Mouse (Mus musculus) embryonic facial prominence, embryonic 12.5 days (tissue): ENCODE results near the gene Nxpe4. TPM values are rescaled to one million over a fixed set of nuclear protein-coding genes. Genes with fewer than 3 reads are reported as not detected.
"Not testable (repeated sequence)": the region's sequence is repeated elsewhere in the genome, so short reads cannot be mapped to it uniquely, and the experiment has no call there.

Experiments
- ATAC-seq: fragments of 200-750 bp; cut with Nextera tagmentation; 2 replicates; pipeline ENCODE4 v1.8.0; 2017; ENCODE audit not compliant: insufficient number of reproducible peaks, insufficient read depth, low FRiP score, low TSS enrichment
- H3K27ac ChIP-seq: fragments of 300-500 bp; sonication (generic); 2 replicates; pipeline ENCODE4 v1.5.1; 2016; ENCODE audit warnings: mild to moderate bottlenecking
- H3K27me3 ChIP-seq: fragments of 300-500 bp; sonication (generic); 2 replicates; pipeline ENCODE4 v1.6.1; 2016; ENCODE audit warnings: mild to moderate bottlenecking, moderate library complexity
- H3K36me3 ChIP-seq: fragments of 300-500 bp; sonication (generic); 2 replicates; pipeline ENCODE4 v1.6.1; 2016; ENCODE audit warnings: mild to moderate bottlenecking
- H3K4me1 ChIP-seq: fragments of 300-500 bp; sonication (generic); 2 replicates; pipeline ENCODE4 v1.6.1; 2016
- H3K4me2 ChIP-seq: fragments of 300-500 bp; sonication (generic); replicated peaks from 2 replicates; pipeline ENCODE4 v1.6.1; 2016; ENCODE audit warnings: mild to moderate bottlenecking, moderate library complexity
- H3K4me3 ChIP-seq: fragments of 300-500 bp; sonication (generic); 2 replicates; pipeline ENCODE4 v1.5.1; 2016; ENCODE audit warnings: mild to moderate bottlenecking
- H3K9ac ChIP-seq: fragments of 300-500 bp; sonication (generic); 2 replicates; pipeline ENCODE4 v1.6.1; 2016; ENCODE audit warnings: mild to moderate bottlenecking, moderate library complexity
- H3K9me3 ChIP-seq: fragments of 300-500 bp; sonication (generic); 2 replicates; pipeline ENCODE4 v1.6.1; 2016; ENCODE audit warnings: mild to moderate bottlenecking, moderate library complexity
- WGBS: fragments of 180-500 bp; shearing (Covaris S2); methylation state at CpG from one replicate; pipeline ENCODE4 v1.1.7; 2016; 5-methylcytosine and 5-hydroxymethylcytosine counted together
- polyA plus RNA-seq: library from polyadenylated mRNA; unstranded; fragments of >200 nt; fragmentation: Nextera tagmentation; extraction: Ambion mirVana; gene quantifications from 2 replicates; pipeline ENCODE4 v1.2.1, GENCODE M21; 2016

The Nxpe4 gene
- polyA plus RNA-seq, 1 experiment from 2014 or later: 7.9 TPM

DNA sequence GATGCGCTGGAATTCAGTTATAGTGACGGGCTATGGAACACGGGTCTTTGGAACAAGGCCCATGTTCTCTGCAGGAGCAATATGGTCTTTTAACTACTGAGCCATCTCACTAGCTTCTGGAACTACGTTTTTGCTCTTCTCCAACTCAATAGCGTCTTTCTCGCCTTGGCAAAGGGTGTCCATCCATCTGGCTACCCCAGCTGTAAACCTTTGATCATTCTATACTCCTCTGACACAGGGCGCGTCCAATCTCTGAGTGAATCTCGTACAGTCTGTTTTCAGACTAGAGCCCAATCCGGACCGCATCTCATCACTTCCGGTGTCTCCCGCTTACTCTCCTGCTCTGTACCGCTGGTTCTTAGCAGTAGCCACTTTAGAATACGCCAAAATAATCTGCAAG is 115.0 kb downstream of the Nxpe4 start:
- Histone ChIP-seq H3K36me3 (no peaks in the 10 kb centered on the region), H3K4me3 (no peak overlapping the region), H3K9me3 (no peaks in the 10 kb centered on the region), H3K27me3 (no peaks in the 10 kb centered on the region), H3K4me1 (no peaks in the 10 kb centered on the region), H3K27ac (no peak overlapping the region), H3K4me2 (no peak overlapping the region), H3K9ac (no peak overlapping the region)
- WGBS: 89% methylated on average over 15 of the region's 15 CpGs
- ATAC-seq: no peak

DNA sequence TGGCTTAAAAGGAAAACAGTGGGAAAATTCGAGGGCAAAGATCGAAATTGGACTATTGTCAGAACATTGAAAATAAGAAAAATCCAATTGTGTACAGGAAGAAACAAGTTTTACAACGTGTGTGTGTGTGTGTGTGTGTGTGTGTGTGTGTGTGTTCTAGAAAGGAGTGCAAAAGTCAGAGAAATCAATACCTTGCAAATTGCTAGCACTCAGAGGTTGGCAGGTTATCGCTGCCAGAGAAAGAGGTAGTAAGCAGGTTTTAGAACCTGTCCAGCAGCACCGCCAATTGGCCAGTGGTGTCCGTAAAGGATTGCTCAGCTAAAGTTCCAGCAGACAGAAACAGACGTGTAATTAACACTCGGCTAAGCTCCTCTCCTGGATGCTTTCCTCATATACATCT is 122.4 kb downstream of the Nxpe4 start:
- H3K4me1 ChIP-seq: no peaks in the 10 kb centered on the region
- no peak overlapping the region for H3K9ac ChIP-seq
- H3K27me3 ChIP-seq: no peaks in the 10 kb centered on the region
- H3K36me3 ChIP-seq: no peaks in the 10 kb centered on the region
- H3K27ac ChIP-seq: no peak overlapping the region
- no peak for ATAC-seq
- no peak overlapping the region for H3K4me2 ChIP-seq
- WGBS: 82% methylated on average over 8 of the region's 8 CpGs
- no peaks in the 10 kb centered on the region for H3K9me3 ChIP-seq
- H3K4me3 ChIP-seq: no peak overlapping the region

DNA sequence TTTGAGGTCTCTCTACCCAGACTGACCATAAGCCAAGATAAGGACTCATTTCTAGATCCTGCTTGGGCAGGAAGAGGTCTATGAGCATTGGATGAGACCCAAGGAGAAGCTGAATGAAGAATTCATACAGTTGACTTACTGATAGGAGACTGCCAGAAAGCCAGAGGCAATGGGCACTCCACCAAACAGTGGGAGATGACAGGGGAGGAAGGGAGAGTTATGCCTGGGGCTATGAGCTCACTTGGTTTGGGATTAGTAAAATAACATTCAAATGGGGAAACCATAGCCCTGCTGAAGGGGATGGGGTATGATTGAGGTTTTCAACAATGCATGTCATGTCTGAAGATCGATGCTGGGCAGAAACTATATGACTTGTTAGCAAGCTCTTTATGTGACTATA is 128.5 kb downstream of the Nxpe4 start:
- no peak for ATAC-seq
- Histone ChIP-seq H3K27ac (no peak overlapping the region), H3K36me3 (no peaks in the 10 kb centered on the region), H3K9ac (no peak overlapping the region), H3K27me3 (no peaks in the 10 kb centered on the region), H3K4me1 (no peaks in the 10 kb centered on the region), H3K4me3 (no peak overlapping the region), H3K4me2 (no peak overlapping the region), H3K9me3 (no peaks in the 10 kb centered on the region)
- WGBS: 89% methylated on average over 1 of the region's 1 CpGs

DNA sequence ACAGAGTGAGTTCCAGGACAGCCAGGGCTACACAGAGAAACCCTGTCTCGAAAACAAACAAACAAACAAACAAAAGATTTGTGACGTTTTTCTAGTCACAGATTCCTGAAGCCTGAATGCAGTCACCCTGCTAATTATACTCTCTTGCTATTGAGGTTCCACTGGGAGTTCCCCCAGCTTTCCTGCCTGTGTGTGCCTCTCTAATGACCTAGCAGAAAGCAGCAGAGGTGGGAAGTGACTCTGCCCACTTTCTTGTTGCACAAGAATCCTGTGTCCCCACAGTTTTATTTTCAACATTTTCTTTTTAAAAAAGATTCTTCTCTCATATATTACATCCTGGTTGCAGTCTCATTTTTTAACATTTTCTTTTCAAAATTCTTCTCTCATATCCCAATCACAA is 132.9 kb downstream of the Nxpe4 start:
- Histone ChIP-seq H3K4me1 (no peaks in the 10 kb centered on the region), H3K4me2 (no peak overlapping the region), H3K9me3 (no peaks in the 10 kb centered on the region), H3K4me3 (no peak overlapping the region), H3K27me3 (no peaks in the 10 kb centered on the region), H3K9ac (no peak overlapping the region), H3K27ac (no peak overlapping the region), H3K36me3 (no peaks in the 10 kb centered on the region)
- WGBS: 75% methylated on average over 2 of the region's 2 CpGs
- no peak for ATAC-seq

DNA sequence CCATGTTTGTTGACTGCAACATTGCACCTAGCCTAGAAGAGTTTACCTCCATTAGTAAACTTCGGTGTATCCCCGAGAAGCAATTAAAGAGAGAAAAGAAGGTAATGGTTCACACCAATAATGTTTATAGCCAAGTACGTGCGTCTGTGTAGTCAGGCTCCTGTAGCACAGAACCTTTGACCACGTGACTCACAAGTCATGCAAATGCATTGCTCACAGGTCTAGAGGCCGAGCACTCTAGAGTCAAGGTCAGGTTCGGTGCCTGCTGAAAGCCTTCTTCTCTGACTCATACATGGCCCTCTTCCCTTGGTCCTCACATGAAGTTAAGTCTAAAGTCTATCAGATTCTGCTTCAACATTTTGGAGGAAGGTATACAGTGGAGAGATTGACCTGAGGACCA is 137.2 kb downstream of the Nxpe4 start:
- ATAC-seq: no peak
- Histone ChIP-seq H3K4me3 (no peak overlapping the region), H3K9me3 (no peaks in the 10 kb centered on the region), H3K4me1 (no peaks in the 10 kb centered on the region), H3K4me2 (no peak overlapping the region), H3K36me3 (no peaks in the 10 kb centered on the region), H3K27ac (no peak overlapping the region), H3K9ac (no peak overlapping the region), H3K27me3 (no peaks in the 10 kb centered on the region)
- 90% methylated on average over 7 of the region's 7 CpGs for WGBS

DNA sequence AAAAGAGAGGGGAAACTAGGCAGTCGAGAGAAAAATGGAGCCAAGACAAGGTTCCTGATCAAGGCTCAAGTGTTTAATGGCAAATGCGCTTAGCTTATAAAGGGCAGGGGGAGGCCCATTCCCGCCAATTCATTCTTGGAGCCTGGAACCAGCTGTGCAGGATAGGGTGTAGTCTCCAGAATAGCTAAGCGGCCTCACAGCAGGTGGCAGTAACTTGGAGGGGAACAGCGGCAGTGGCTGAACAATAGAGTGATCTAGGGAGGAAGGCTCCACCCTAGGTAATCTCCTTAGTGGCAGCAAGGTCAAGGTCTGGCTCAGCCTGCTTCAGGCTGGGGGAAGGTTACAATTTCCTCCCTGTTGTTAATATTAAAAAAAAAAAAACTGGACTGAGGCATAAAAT is 141.7 kb downstream of the Nxpe4 start:
- H3K9me3 ChIP-seq, H3K9ac ChIP-seq, ATAC-seq, H3K4me2 ChIP-seq, H3K27me3 ChIP-seq, H3K4me1 ChIP-seq, H3K4me3 ChIP-seq, H3K27ac ChIP-seq, H3K36me3 ChIP-seq: not testable (repeated sequence)
- 41% methylated on average over 5 of the region's 5 CpGs for WGBS

DNA sequence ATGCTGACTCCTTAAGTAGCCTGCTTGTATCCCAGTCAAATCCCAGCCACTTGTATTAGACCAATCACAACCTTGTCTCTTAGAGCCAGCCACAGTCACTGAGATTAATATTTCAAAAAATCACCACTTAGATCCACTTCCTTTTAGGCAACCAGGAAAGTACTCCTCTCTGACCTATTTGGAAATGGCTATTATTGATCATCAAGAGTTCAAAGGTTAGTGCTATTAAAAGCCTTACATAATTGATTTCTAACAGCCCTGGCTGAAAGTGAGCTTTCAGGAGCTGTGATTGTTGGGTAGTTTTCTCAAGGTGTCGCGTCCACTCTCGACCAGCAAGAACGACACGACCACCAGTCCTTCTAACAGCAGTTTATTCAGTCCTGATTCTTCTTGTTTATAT is 149.4 kb downstream of the Nxpe4 start:
- H3K27ac ChIP-seq: no peak overlapping the region
- no peak overlapping the region for H3K4me3 ChIP-seq
- H3K27me3 ChIP-seq: no peaks in the 10 kb centered on the region
- no peaks in the 10 kb centered on the region for H3K36me3 ChIP-seq
- 87% methylated on average over 5 of the region's 5 CpGs for WGBS
- no peak for ATAC-seq
- no peaks in the 10 kb centered on the region for H3K4me1 ChIP-seq
- H3K9ac ChIP-seq: no peak overlapping the region
- H3K9me3 ChIP-seq: no peaks in the 10 kb centered on the region
- H3K4me2 ChIP-seq: no peak overlapping the region

DNA sequence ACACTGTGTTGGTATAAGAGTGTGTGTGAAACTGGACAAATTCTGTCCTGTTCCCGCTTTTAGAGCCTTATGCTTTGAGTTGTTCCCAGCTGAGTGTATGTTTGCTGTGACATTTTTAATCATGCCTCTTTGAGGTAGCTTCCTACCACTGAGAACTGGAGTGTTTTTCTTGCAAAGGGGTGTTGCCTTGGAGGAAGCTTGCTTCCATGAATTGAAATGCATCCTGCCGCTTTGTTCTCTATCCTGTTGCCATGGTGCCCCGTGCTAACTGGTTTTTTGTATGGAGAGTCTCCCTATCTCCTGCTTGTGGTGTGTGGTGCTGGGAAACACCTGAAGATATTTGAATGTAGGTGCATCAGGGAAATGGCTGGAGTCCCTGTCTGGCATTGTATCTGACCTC is 152.4 kb downstream of the Nxpe4 start:
- H3K4me3 ChIP-seq: no peak overlapping the region
- no peak overlapping the region for H3K4me2 ChIP-seq
- WGBS: 49% methylated on average over 3 of the region's 3 CpGs
- no peaks in the 10 kb centered on the region for H3K36me3 ChIP-seq
- H3K4me1 ChIP-seq: no peaks in the 10 kb centered on the region
- no peak overlapping the region for H3K27ac ChIP-seq
- no peaks in the 10 kb centered on the region for H3K9me3 ChIP-seq
- no peaks in the 10 kb centered on the region for H3K27me3 ChIP-seq
- ATAC-seq: no peak
- H3K9ac ChIP-seq: no peak overlapping the region

DNA sequence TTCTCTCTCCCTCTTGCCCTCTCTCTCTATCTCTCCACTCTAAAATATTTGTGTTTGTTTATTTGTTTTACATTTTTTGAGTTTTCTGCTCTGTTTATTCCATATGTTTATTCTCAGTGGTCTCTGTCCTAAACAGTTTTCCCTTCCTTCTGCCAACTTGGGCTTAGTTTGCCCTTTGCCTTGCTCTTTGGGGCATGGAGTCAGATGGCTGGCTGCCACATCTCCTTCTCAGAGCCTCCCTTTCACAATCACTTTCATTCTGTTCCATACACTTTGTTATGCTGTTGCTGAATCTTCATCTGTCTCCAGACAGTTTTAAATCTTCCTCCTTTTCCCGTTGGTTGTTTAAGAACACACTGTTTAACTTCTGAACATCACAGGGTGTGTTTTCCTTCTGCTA is 154.0 kb downstream of the Nxpe4 start:
- Histone ChIP-seq H3K9ac (no peak overlapping the region), H3K4me1 (no peaks in the 10 kb centered on the region), H3K36me3 (no peaks in the 10 kb centered on the region), H3K4me2 (no peak overlapping the region), H3K4me3 (no peak overlapping the region), H3K27ac (no peak overlapping the region), H3K9me3 (no peaks in the 10 kb centered on the region), H3K27me3 (no peaks in the 10 kb centered on the region)
- 80% methylated on average over 1 of the region's 1 CpGs for WGBS
- ATAC-seq: no peak

DNA sequence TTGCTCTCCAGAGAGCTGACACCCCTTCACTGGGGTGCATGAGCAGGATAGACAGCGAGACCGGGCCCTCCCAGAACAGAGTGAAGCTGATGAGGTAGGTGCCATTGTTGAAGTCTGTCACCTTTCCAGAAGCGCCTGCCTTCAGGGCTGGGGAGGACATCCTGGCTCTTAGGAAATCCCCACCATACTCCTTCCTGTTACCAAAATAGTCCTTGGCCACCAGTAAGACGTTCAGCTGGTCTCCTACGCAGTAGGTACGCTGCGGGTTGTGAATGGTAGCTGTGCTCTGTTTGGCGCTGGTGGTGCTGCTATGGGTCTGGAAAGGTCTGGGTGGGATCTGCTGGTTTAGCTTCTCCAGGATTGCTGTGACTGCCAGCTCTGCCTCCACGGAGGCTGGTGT is 164.5 kb downstream of the Nxpe4 start:
- no peaks in the 10 kb centered on the region for H3K36me3 ChIP-seq
- no peak overlapping the region for H3K4me2 ChIP-seq
- H3K9ac ChIP-seq: no peak overlapping the region
- no peak overlapping the region for H3K4me3 ChIP-seq
- H3K27me3 ChIP-seq: no peaks in the 10 kb centered on the region
- ATAC-seq: no peak
- no peaks in the 10 kb centered on the region for H3K4me1 ChIP-seq
- no peaks in the 10 kb centered on the region for H3K9me3 ChIP-seq
- no peak overlapping the region for H3K27ac ChIP-seq
- WGBS: 88% methylated on average over 9 of the region's 9 CpGs

DNA sequence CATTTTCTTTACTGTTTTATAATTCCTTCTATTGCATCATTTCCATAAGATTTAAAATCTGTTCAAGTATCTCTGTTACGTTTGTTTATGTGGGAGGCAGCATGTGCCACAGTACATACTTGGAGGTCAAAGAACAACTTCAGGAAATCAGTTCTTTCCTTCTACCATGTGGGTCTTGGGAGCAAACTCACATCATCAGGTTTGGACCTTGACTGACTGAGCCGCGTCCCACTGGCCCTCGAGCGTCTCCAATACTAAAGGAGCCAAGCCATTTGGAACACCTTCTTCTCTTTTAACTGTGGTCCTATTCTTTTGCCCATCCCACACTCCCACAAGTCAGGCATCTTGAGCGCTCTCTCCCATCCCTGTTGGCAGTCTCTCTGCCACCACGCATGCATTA is 167.8 kb downstream of the Nxpe4 start:
- 93% methylated on average over 7 of the region's 7 CpGs for WGBS
- H3K4me3 ChIP-seq: no peak overlapping the region
- H3K36me3 ChIP-seq: no peaks in the 10 kb centered on the region
- H3K4me1 ChIP-seq: no peaks in the 10 kb centered on the region
- no peak overlapping the region for H3K27ac ChIP-seq
- ATAC-seq: no peak
- H3K9ac ChIP-seq: no peak overlapping the region
- H3K27me3 ChIP-seq: no peaks in the 10 kb centered on the region
- no peak overlapping the region for H3K4me2 ChIP-seq
- H3K9me3 ChIP-seq: no peaks in the 10 kb centered on the region

DNA sequence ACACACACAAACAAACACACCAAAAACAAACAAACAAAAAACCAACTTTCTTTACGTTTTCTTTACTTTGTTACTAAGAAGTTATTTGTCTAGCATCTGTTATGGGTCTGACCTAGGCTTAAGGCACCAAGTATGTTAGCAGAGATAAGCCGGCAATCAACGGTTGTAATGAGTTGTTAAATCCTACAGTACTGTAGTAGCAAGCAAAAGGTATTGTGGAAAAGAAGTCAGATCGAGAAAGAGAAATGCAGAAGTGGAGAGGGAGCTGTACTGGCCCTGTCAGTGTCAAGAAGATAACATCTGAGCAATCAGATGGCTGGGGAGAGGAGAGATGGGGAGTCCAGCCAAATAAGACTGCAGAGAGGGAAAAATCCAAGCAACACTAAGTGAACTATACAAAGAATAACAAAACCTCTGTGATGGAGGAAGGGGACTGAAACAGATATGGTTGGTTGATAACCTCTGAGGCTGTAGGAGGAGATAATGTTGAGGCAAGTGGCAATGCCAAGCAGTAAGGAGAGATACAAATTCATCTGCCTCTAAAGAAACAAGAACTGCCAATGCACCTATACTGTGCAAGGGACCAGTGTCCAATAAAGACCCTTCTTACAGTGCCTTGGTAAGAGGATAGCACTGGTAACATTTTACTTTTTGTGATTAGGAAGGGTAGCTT is 177.1 kb downstream of the Nxpe4 start:
- Histone ChIP-seq H3K27ac (no peak overlapping the region), H3K27me3 (no peaks in the 10 kb centered on the region), H3K4me2 (no peak overlapping the region), H3K4me1 (no peaks in the 10 kb centered on the region), H3K4me3 (no peak overlapping the region), H3K9me3 (no peaks in the 10 kb centered on the region), H3K36me3 (no peaks in the 10 kb centered on the region), H3K9ac (no peak overlapping the region)
- 78% methylated on average over 4 of the region's 4 CpGs for WGBS
- no peak for ATAC-seq

DNA sequence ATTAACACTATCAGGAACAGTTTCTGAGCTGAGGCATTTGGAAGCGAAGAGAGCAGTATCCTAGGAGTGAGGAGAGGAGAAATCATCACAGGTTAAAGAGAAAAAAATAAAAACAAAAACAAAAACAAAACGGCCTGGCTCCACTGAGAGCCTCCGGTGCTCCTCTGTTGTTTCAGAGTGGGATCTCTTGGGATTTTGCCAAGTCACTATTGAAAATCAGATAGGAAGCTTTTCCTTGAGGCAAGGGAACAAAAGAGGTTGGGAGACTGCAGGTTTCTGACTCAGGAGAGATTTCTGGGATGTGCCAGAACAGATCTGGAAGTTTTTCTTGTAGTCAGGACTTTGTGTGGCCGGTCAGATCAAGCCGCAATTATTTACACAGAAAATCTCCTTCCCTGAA is 177.7 kb downstream of the Nxpe4 start:
- WGBS: 54% methylated on average over 5 of the region's 5 CpGs
- no peak overlapping the region for H3K9ac ChIP-seq
- ATAC-seq: no peak
- H3K9me3 ChIP-seq: no peaks in the 10 kb centered on the region
- H3K4me3 ChIP-seq: no peak overlapping the region
- H3K27ac ChIP-seq: no peak overlapping the region
- H3K27me3 ChIP-seq: no peaks in the 10 kb centered on the region
- no peaks in the 10 kb centered on the region for H3K36me3 ChIP-seq
- H3K4me2 ChIP-seq: no peak overlapping the region
- H3K4me1 ChIP-seq: no peaks in the 10 kb centered on the region
